Mouse (Mus musculus): ENCODE measurements at regions not wholly inside any gene's neighbourhood (a gene's known extent, or its start where the extent isn't known, plus 50 kb on each side); places are given as distances from the start of the nearest gene placed in this dataset.

DNA sequence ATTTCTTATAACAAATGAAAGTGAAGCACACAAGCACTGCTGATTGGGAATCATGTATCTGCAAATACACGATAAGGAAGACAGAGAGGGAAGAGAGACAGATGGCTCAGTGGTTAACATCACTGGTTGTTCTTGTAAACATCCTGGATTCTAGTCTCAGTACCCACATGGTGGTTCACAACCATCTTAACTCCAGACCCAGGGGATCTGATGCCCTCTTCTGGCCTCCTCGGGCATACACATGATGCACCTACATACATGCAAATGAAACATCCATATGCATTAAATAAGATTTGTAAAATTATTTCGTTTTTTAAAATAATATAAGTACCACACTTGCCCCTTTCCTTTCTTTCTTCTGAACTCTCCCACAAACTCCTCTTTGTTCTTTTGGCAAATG lies 106.4 kb upstream of the Gm10181 start:
- Histone ChIP-seq H3K9me3 (ENCODE audit: control insufficient read depth, low read length) (no peaks in the 10 kb centered on the region), H3K9ac (ENCODE audit: low read depth, low read length) (no peak overlapping the region), H3K27me3 (replicated peaks; ENCODE audit: control insufficient read depth, insufficient read depth, low read length) (no peaks in the 10 kb centered on the region), H3K4me3 (ENCODE audit: low read length) (no peak overlapping the region), H3K4me1 (ENCODE audit: control insufficient read depth, insufficient read depth, low read length) (no peaks in the 10 kb centered on the region), H3K27ac (ENCODE audit: low read length) (no peak overlapping the region), H3K36me3 (ENCODE audit: control insufficient read depth, insufficient read depth, low read length) (no peaks in the 10 kb centered on the region), H3K4me2 (ENCODE audit: low read depth, low read length) (no peak overlapping the region)
- no peak for ATAC-seq
- WGBS = 66% methylated on average over 3 of the region's 3 CpGs

- Histone ChIP-seq H3K4me1 (ENCODE audit: control insufficient read depth, insufficient read depth, low read length) (no peaks in the 10 kb centered on the region), H3K4me2 (ENCODE audit: low read depth, low read length) (no peak overlapping the region), H3K27me3 (replicated peaks; ENCODE audit: control insufficient read depth, insufficient read depth, low read length) (no peaks in the 10 kb centered on the region), H3K9ac (ENCODE audit: low read depth, low read length) (no peak overlapping the region), H3K4me3 (ENCODE audit: low read length) (no peak overlapping the region), H3K27ac (ENCODE audit: low read length) (no peak overlapping the region), H3K9me3 (ENCODE audit: control insufficient read depth, low read length) (no peaks in the 10 kb centered on the region), H3K36me3 (ENCODE audit: control insufficient read depth, insufficient read depth, low read length) (no peaks in the 10 kb centered on the region)
- WGBS = 28% methylated on average over 7 of the region's 7 CpGs
- ATAC-seq = no peak
Measured at GRCm38 (mm10) chr9:24994491-24994890, 94.7 kb upstream of the Gm10181 start.

- no peaks in the 10 kb centered on the region for H3K27me3 ChIP-seq (replicated peaks; ENCODE audit: control insufficient read depth, insufficient read depth, low read length)
- H3K36me3 ChIP-seq (ENCODE audit: control insufficient read depth, insufficient read depth, low read length) = no peaks in the 10 kb centered on the region
- no peak overlapping the region for H3K27ac ChIP-seq (ENCODE audit: low read length)
- H3K4me3 ChIP-seq (ENCODE audit: low read length) = no peak overlapping the region
- H3K9ac ChIP-seq (ENCODE audit: low read depth, low read length) = no peak overlapping the region
- no peaks in the 10 kb centered on the region for H3K4me1 ChIP-seq (ENCODE audit: control insufficient read depth, insufficient read depth, low read length)
- no peak overlapping the region for H3K4me2 ChIP-seq (ENCODE audit: low read depth, low read length)
- no peak for ATAC-seq
- H3K9me3 ChIP-seq (ENCODE audit: control insufficient read depth, low read length) = no peaks in the 10 kb centered on the region
- 81% methylated on average over 4 of the region's 4 CpGs for WGBS
Measured at GRCm38 (mm10) chr9:25021095-25021691, 68.0 kb upstream of the Gm10181 start.

DNA sequence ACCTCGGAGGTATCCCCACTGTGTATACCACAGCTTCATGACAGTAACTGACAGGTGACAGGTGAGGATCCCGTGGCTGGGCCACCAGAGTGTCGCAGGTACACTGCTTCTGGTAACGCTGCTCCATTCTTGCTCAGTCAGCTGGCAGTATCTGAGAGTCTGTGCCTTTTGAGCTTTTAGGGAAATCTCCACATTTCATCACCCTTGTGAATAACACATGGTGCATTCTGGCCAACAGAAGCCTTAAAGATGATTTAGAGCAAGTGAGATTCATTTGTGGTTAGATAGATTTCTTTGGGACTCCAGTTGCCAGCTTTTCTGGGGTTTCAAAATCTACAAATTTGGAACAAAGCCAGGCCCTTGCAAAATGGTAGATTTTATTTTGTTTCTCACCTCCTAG lies 66.8 kb upstream of the Gm10181 start:
- no peak for ATAC-seq
- H3K36me3 ChIP-seq (ENCODE audit: control insufficient read depth, insufficient read depth, low read length) = no peaks in the 10 kb centered on the region
- no peak overlapping the region for H3K4me2 ChIP-seq (ENCODE audit: low read depth, low read length)
- no peaks in the 10 kb centered on the region for H3K27me3 ChIP-seq (replicated peaks; ENCODE audit: control insufficient read depth, insufficient read depth, low read length)
- H3K27ac ChIP-seq (ENCODE audit: low read length) = no peak overlapping the region
- WGBS = 84% methylated on average over 4 of the region's 4 CpGs
- no peaks in the 10 kb centered on the region for H3K4me1 ChIP-seq (ENCODE audit: control insufficient read depth, insufficient read depth, low read length)
- H3K9me3 ChIP-seq (ENCODE audit: control insufficient read depth, low read length) = no peaks in the 10 kb centered on the region
- H3K4me3 ChIP-seq (ENCODE audit: low read length) = no peak overlapping the region
- H3K9ac ChIP-seq (ENCODE audit: low read depth, low read length) = no peak overlapping the region

DNA sequence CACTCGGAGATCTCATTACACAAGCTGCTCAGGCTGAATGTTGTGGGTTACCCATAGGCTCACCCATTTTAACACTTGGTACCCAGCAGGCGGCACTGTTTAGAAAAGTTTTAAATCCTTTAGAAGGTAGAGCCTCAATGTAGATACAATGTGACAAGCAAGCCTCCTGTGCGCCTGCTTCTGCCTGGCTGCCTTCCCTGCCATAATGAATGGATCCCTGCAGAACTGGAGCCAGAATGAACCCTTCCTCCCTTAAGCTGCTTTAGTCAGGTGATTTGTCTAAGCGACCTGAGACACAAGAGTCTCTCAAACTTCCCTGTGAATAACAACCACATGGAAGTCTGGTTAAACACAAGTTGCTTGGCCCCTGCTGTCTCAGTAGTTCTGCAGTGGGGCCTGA lies 64.7 kb upstream of the Gm10181 start:
- Histone ChIP-seq H3K9ac (ENCODE audit: low read depth, low read length) (no peak overlapping the region), H3K27ac (ENCODE audit: low read length) (no peak overlapping the region), H3K36me3 (ENCODE audit: control insufficient read depth, insufficient read depth, low read length) (no peaks in the 10 kb centered on the region), H3K4me1 (ENCODE audit: control insufficient read depth, insufficient read depth, low read length) (no peaks in the 10 kb centered on the region), H3K27me3 (replicated peaks; ENCODE audit: control insufficient read depth, insufficient read depth, low read length) (no peaks in the 10 kb centered on the region), H3K4me2 (ENCODE audit: low read depth, low read length) (no peak overlapping the region), H3K4me3 (ENCODE audit: low read length) (no peak overlapping the region), H3K9me3 (ENCODE audit: control insufficient read depth, low read length) (no peaks in the 10 kb centered on the region)
- no peak for ATAC-seq
- WGBS = 60% methylated on average over 4 of the region's 4 CpGs

DNA sequence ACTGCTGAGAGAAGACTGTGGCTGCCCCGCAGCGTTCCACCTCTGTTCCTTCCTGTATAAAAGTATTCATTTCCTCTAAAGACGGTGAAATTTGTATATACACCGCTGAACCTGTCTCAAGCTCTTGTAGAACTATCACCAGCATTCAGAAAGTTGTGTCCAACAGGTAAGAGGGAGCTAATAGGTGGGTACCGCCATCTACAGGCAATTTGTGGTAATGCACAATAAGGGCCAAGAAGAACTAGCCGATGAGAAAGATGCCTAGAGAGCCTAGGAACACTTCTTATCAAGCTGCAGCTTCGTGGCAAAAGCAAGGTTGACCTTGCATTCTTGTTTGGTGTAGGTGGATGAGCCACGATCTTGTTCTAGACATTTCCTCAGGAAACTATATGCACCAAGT lies 61.6 kb upstream of the Gm10181 start:
- Histone ChIP-seq H3K27me3 (replicated peaks; ENCODE audit: control insufficient read depth, insufficient read depth, low read length) (no peaks in the 10 kb centered on the region), H3K27ac (ENCODE audit: low read length) (no peak overlapping the region), H3K9ac (ENCODE audit: low read depth, low read length) (no peak overlapping the region), H3K36me3 (ENCODE audit: control insufficient read depth, insufficient read depth, low read length) (no peaks in the 10 kb centered on the region), H3K4me1 (ENCODE audit: control insufficient read depth, insufficient read depth, low read length) (no peaks in the 10 kb centered on the region), H3K4me2 (ENCODE audit: low read depth, low read length) (no peak overlapping the region), H3K4me3 (ENCODE audit: low read length) (no peak overlapping the region), H3K9me3 (ENCODE audit: control insufficient read depth, low read length) (no peaks in the 10 kb centered on the region)
- WGBS = 7% methylated on average over 8 of the region's 8 CpGs
- 0 out of 2 replicates have a peak, but pooled peaks have one; percentile 42 for ATAC-seq

GRCm38 (mm10) chr9:25028305-25028704 lies 60.9 kb upstream of the Gm10181 start:
- no peaks in the 10 kb centered on the region for H3K4me1 ChIP-seq (ENCODE audit: control insufficient read depth, insufficient read depth, low read length)
- WGBS = 74% methylated on average over 6 of the region's 6 CpGs
- no peaks in the 10 kb centered on the region for H3K9me3 ChIP-seq (ENCODE audit: control insufficient read depth, low read length)
- no peaks in the 10 kb centered on the region for H3K27me3 ChIP-seq (replicated peaks; ENCODE audit: control insufficient read depth, insufficient read depth, low read length)
- no peaks in the 10 kb centered on the region for H3K36me3 ChIP-seq (ENCODE audit: control insufficient read depth, insufficient read depth, low read length)
- ATAC-seq = no peak
- no peak overlapping the region for H3K9ac ChIP-seq (ENCODE audit: low read depth, low read length)
- no peak overlapping the region for H3K4me2 ChIP-seq (ENCODE audit: low read depth, low read length)
- H3K4me3 ChIP-seq (ENCODE audit: low read length) = no peak overlapping the region
- H3K27ac ChIP-seq (ENCODE audit: low read length) = no peak overlapping the region

- H3K9ac ChIP-seq (ENCODE audit: low read depth, low read length) = no peak overlapping the region
- no peak overlapping the region for H3K4me2 ChIP-seq (ENCODE audit: low read depth, low read length)
- H3K4me1 ChIP-seq (ENCODE audit: control insufficient read depth, insufficient read depth, low read length) = no peaks in the 10 kb centered on the region
- WGBS = 86% methylated on average over 6 of the region's 6 CpGs
- H3K27ac ChIP-seq (ENCODE audit: low read length) = no peak overlapping the region
- no peaks in the 10 kb centered on the region for H3K27me3 ChIP-seq (replicated peaks; ENCODE audit: control insufficient read depth, insufficient read depth, low read length)
- no peak overlapping the region for H3K4me3 ChIP-seq (ENCODE audit: low read length)
- no peaks in the 10 kb centered on the region for H3K36me3 ChIP-seq (ENCODE audit: control insufficient read depth, insufficient read depth, low read length)
- H3K9me3 ChIP-seq (ENCODE audit: control insufficient read depth, low read length) = no peaks in the 10 kb centered on the region
- ATAC-seq = no peak
Measured at GRCm38 (mm10) chr9:25031466-25031865, 57.8 kb upstream of the Gm10181 start.

All from intestine, embryonic 16.5 days (tissue).